Mouse (Mus musculus) myocyte (in vitro differentiated cells): ENCODE measurements around the gene Mettl1. TPM values are rescaled to one million over a fixed set of nuclear protein-coding genes. Genes with fewer than 3 reads are reported as not detected.
A peak's percentile ranks its signal among the peaks of the same experiment; 100 is the strongest.

Experiments
- H3K27me3 ChIP-seq: one replicate; pipeline ENCODE4 v1.6.1; 2011; ENCODE audit not compliant: control insufficient read depth, insufficient read depth, insufficient read length
- H3K36me3 ChIP-seq: one replicate; pipeline ENCODE4 v1.6.1; 2011; ENCODE audit not compliant: control insufficient read depth, insufficient read depth
- H3K4me2 ChIP-seq: one replicate; pipeline ENCODE4 v1.6.1; 2011; ENCODE audit warnings: low read depth, control low read depth
- H3K4me3 ChIP-seq: one replicate; pipeline ENCODE4 v1.5.1; 2011; ENCODE audit warnings: mild to moderate bottlenecking, control low read depth, moderate library complexity
- H3K79me2 ChIP-seq: one replicate; pipeline ENCODE4 v1.6.1; 2011; ENCODE audit not compliant: control insufficient read depth, insufficient read depth
- H3ac ChIP-seq: one replicate; pipeline ENCODE4 v1.6.1; 2011; ENCODE audit not compliant: control insufficient read depth, insufficient read length
- CEBPB ChIP-seq: IDR thresholded peaks from 2 replicates; pipeline ENCODE4 v1.6.1; 2011; ENCODE audit warnings: mild to moderate bottlenecking, moderate library complexity; ENCODE audit not compliant: poor library complexity, insufficient read depth, severe bottlenecking
- MAX ChIP-seq: IDR thresholded peaks from one replicate; pipeline ENCODE4 v1.6.1; 2011; ENCODE audit warnings: low read depth, mild to moderate bottlenecking, control low read depth
- MYOD1 ChIP-seq, 3 experiments: IDR thresholded peaks; one replicate each; pipeline ENCODE4 v1.6.1; 2011; ENCODE audit warnings: control low read depth in 2 of 3, low read depth in 2 of 3, mild to moderate bottlenecking in 2 of 3, moderate library complexity in 1 of 3; ENCODE audit not compliant: insufficient read length in 2 of 3, control insufficient read depth in 1 of 3
- POLR2A ChIP-seq: IDR thresholded peaks from one replicate; pipeline ENCODE4 v1.6.1; 2011; ENCODE audit warnings: low read depth, mild to moderate bottlenecking, control low read depth, moderate library complexity; ENCODE audit not compliant: insufficient read length
- POLR2AphosphoS2 ChIP-seq: IDR thresholded peaks from one replicate; pipeline ENCODE4 v1.6.1; 2011; ENCODE audit warnings: low read depth, control low read depth; ENCODE audit not compliant: insufficient read length
- SRF ChIP-seq: IDR thresholded peaks from one replicate; pipeline ENCODE4 v1.6.1; 2011; ENCODE audit warnings: low read depth; ENCODE audit not compliant: control insufficient read depth, insufficient read length
- TCF12 ChIP-seq: IDR thresholded peaks from one replicate; pipeline ENCODE4 v1.6.1; 2011; ENCODE audit warnings: mild to moderate bottlenecking, control low read depth; ENCODE audit not compliant: poor library complexity, insufficient read depth, severe bottlenecking
- TCF3 ChIP-seq: IDR thresholded peaks from one replicate; pipeline ENCODE4 v1.6.1; 2011; ENCODE audit warnings: low read depth, control low read depth; ENCODE audit not compliant: insufficient read length
- USF1 ChIP-seq: IDR thresholded peaks from one replicate; pipeline ENCODE4 v1.6.1; 2011; ENCODE audit warnings: low read depth, mild to moderate bottlenecking, control low read depth, moderate library complexity
- polyA plus RNA-seq: library from polyadenylated mRNA; unstranded; fragments of >200 nt; fragmentation: generic; extraction: Trizol; gene quantifications from one replicate; pipeline ENCODE4 v1.2.1, GENCODE M21; 2012; ENCODE audit warnings: missing spikeins

The Mettl1 gene
- polyA plus RNA-seq, 1 experiment: 17.2 TPM

DNA sequence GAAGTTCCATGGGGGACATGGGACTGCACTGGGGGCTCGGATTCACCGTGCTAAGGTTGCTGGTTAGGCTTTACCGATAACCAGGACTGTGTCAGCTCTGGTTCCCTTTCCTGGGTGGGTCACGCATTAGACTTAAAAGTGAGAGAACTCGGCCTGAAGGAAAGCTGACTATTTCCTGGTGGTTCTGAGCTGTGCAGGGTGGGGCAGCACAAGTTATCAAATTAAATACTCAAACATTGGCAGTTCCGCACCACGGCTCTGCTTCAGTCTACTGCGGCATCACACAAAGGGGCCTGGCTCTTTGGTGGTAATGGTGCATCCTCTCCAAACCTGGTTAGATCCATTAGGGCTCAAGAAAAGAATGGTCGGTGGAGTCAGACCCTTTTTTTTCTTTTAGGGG, 39.9 kb upstream of the Mettl1 start:
- no peak for TF ChIP-seq POLR2A
- no peak for TF ChIP-seq TCF3
- TF ChIP-seq SRF: no peak

DNA sequence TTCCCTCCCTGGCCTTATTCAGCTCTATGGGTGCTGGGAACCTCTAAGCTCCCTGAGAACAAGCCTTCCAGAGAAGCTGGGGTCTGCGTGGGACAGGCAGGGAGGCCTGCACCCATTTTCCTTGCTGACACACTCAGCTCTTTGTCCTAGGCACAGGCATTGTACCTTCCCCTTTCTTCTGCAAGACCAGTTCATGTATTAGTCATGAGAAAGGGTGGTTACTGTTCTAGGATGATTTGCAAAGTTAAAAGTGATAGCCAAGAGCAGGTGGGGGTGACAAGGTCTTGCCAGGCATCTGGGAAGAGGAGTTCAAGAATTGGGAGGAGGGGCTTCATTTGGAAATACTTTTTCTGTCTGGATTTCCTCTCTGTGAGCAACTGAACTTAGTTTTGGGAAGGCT, 39.2 kb upstream of the Mettl1 start:
- H3K4me2 ChIP-seq: peak overlapping the region; percentile 47
- no peaks in the 10 kb centered on the region for H3K79me2 ChIP-seq
- H3K27me3 ChIP-seq: no peaks in the 10 kb centered on the region
- no peak overlapping the region for H3ac ChIP-seq
- peak overlapping the region; percentile 38 for H3K4me3 ChIP-seq
- no peak for TF ChIP-seq TCF3
- TF ChIP-seq POLR2A: peak; percentile 8
- no peak for TF ChIP-seq POLR2AphosphoS2
- TF ChIP-seq MAX: no peak
- TF ChIP-seq CEBPB: no peak
- peak in 2 of 3 experiments; percentile 10 to 14 for TF ChIP-seq MYOD1 (IDR thresholded peaks at IDR 0.05; ENCODE audit: control insufficient read depth in 1 of 3, insufficient read length in 2 of 3, low read depth in 2 of 3)
- peaks cover 8% of the 10 kb centered on the region for H3K36me3 ChIP-seq

More for the DNA sequence above, 39.9 kb upstream of the Mettl1 start:
- no peaks in the 10 kb centered on the region for H3K79me2 ChIP-seq
- no peaks in the 10 kb centered on the region for H3K27me3 ChIP-seq
- peak overlapping the region; percentile 38 for H3K4me3 ChIP-seq
- H3K36me3 ChIP-seq: peaks cover 8% of the 10 kb centered on the region
- no peak overlapping the region for H3ac ChIP-seq
- peak overlapping the region; percentile 47 for H3K4me2 ChIP-seq

DNA sequence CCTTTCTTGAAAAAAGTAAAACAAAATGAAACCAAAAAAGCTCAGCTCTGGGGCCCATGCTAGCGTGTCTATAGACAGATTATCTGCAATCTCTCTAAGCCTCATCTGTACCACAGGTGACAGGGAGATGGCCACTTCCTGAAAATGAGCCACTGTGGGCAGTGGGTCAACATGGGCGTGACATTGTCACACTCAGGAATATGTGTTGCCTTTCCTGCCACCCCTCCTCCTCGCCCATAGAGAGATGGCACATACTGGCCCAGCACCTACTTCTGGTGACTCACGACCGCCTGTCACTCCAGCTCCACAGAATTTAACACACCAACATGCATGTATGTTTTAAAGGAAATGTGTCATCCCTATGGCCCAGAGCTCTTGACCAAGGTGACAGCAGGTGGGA, 38.4 kb upstream of the Mettl1 start:
- Histone ChIP-seq H3K36me3 (peaks cover 8% of the 10 kb centered on the region), H3ac (no peak overlapping the region), H3K4me3 (no peak overlapping the region), H3K27me3 (no peaks in the 10 kb centered on the region), H3K79me2 (no peaks in the 10 kb centered on the region), H3K4me2 (peak overlapping the region; percentile 47)
- TF ChIP-seq SRF (no peak), POLR2AphosphoS2 (peak; percentile 16)

DNA sequence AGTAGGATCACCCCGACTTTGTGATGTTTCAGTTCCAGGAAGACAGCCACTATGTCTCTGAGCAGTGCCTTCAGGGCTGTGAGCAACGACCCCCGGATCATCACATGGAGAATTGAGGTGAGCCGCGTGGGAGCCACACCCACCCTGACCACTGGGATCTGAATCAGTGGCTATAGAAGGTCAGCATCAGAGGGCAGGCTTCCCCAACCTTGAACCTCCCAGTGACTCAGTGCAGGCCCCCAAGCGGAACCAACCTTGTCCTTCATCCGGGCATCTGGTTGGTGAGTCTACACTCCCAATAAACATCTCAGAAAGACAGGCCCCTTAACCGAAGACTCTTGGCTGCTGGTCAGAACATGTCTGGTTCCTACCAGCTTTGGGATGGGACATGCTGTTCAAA, 37.9 kb upstream of the Mettl1 start:
- H3K4me2 ChIP-seq: no peak overlapping the region
- no peak for TF ChIP-seq TCF12
- no peak overlapping the region for H3K4me3 ChIP-seq
- no peak overlapping the region for H3ac ChIP-seq
- no peaks in the 10 kb centered on the region for H3K79me2 ChIP-seq
- H3K36me3 ChIP-seq: peaks cover 4% of the 10 kb centered on the region
- H3K27me3 ChIP-seq: no peaks in the 10 kb centered on the region

DNA sequence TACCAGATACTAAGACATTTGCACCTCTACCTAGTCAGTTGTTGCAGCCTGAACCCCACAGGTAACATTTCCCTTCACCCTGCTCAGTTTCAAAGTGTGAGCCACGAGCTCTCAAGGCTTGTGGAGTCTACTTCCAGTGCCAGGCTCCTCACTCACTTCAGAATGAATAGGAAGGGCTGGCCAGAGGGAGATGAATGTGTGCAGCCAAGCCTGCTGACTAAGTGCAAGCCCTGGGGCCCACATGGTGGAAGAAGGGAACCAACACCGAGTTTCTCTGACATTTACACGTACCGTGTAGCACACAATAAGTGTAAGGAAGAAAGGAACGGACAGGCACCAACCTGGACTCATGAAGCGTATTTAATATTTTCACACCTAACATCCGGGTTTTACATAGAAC, 37.4 kb upstream of the Mettl1 start:
- TF ChIP-seq CEBPB (no peak), TCF12 (no peak), USF1 (no peak), SRF (no peak)
- Histone ChIP-seq H3K4me2 (no peak overlapping the region), H3K36me3 (no peaks in the 10 kb centered on the region), H3ac (no peak overlapping the region), H3K79me2 (no peaks in the 10 kb centered on the region), H3K4me3 (no peak overlapping the region), H3K27me3 (no peaks in the 10 kb centered on the region)

DNA sequence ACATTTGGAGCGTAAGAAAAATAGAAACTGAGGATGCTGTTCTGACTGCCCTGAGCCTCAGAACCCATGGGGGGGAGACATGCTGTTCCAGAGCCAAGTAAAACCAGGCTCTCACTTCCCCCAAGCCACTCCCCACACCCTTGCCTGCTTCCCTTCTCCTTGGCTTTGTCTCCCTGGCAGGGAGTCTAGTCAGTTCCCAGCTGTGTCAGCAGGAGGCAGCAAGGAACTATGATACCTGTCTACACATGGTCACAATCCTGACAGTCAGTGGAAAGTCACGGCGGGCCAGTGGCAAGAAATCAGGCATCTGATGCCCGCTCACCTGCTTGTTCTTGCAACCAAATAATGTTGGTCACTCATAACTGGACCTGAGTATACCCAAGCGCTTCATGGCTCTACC, 24.7 kb upstream of the Mettl1 start:
- H3K27me3 ChIP-seq: no peaks in the 10 kb centered on the region
- no peaks in the 10 kb centered on the region for H3K79me2 ChIP-seq
- H3ac ChIP-seq: no peak overlapping the region
- H3K4me2 ChIP-seq: no peak overlapping the region
- peaks cover 6% of the 10 kb centered on the region for H3K36me3 ChIP-seq
- no peak for TF ChIP-seq POLR2A
- no peak for TF ChIP-seq CEBPB
- peak; percentile 21 for TF ChIP-seq POLR2AphosphoS2
- H3K4me3 ChIP-seq: no peak overlapping the region

DNA sequence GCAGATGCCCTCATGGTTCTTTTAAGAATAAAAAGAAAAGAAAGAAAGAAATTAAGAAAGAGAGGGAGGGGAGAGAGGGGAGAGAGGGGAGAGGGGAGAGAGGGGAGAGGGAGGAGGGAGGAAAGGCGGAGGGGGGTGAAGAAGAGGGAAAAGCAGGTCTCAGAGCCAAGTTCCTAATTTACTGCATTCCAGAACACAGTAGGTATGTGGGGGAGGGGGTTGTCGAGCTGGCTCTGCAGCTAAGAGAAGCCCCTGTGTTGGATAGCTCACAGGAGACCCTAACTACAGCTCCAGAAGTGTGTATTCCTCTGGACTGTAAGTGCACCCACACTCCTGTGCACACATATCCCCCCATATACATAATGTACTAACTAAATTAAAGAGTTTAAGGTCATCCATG, 24.1 kb upstream of the Mettl1 start:
- no peak overlapping the region for H3K4me3 ChIP-seq
- no peak for TF ChIP-seq USF1
- no peak for TF ChIP-seq CEBPB
- TF ChIP-seq POLR2AphosphoS2: no peak
- TF ChIP-seq MYOD1 (IDR thresholded peaks at IDR 0.05; ENCODE audit: control insufficient read depth in 1 of 3, insufficient read length in 2 of 3, low read depth in 2 of 3): no peak
- peaks cover 4% of the 10 kb centered on the region for H3K36me3 ChIP-seq
- no peaks in the 10 kb centered on the region for H3K27me3 ChIP-seq
- no peak overlapping the region for H3ac ChIP-seq
- H3K4me2 ChIP-seq: no peak overlapping the region
- no peaks in the 10 kb centered on the region for H3K79me2 ChIP-seq
